Comparison of ENCODE assay signal across 23 mouse cellular contexts in the genomic region with DNA sequence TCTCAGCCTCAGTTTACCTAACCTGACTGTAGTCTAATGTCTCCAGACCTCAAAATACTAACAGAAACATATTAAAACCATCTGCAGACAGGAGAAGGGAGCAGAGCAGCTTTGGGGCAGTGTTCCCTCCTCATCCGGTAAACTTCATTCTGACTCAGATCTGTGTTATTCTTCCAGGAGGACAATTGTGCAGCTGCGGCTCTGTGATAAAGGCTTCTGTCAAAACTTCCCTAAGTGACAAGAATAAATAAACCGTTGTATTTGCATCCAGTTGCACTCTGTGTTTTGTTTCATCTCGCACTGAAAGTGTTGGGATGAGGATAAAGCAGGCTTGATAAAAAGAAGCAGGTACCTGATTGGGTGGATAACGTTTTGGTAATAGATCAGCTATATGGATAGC.
"Had no signal": no experiment of that assay in that cellular context is flagged by ENCODE, and none has a peak within 500 bp of the region (broad histone marks: within the 10 kb centered on the region; RNA-seq: fewer than 3 reads in every experiment).

No protein-coding gene starts in this region.

- H3K27ac ChIP-seq: gastrocnemius, adult 2 months; heart, adult 2 months; heart, embryonic 10.5 days; hindbrain, embryonic 10.5 days; hindbrain, embryonic 12.5 days; hindbrain, embryonic 14.5 days; intestine, embryonic 15.5 days; left cerebral cortex, adult 2 months; limb, embryonic 10.5 days; limb, embryonic 12.5 days; liver, embryonic 13.5 days; liver, embryonic 15.5 days had no signal

- DNase-seq: gastrocnemius, adult 2 months; gastrocnemius, postnatal 10 days; gastrocnemius, postnatal 25 days; heart, adult 2 months; heart, postnatal 10 days; heart, postnatal 4 days; kidney, adult 18-20 months; kidney, adult 8-10 months; kidney, postnatal 10 days; kidney, postnatal 25 days; kidney, postnatal 4 days; liver; liver, embryonic 13.5 days had no signal

- H3K4me3 ChIP-seq: gastrocnemius, adult 2 months; heart, adult 2 months; heart, embryonic 10.5 days; heart, embryonic 12.5 days; hindbrain, embryonic 10.5 days; hindbrain, embryonic 12.5 days; intestine, embryonic 15.5 days; left cerebral cortex, adult 2 months; limb, embryonic 10.5 days; limb, embryonic 12.5 days; liver, embryonic 13.5 days; liver, embryonic 15.5 days had no signal
